Mouse (Mus musculus): ENCODE data around the gene Selenoo.

- no peak for TF ChIP-seq CTCF (IDR thresholded peaks at IDR 0.05; ENCODE audit: low read depth, low read length)
- no peak for TF ChIP-seq POLR2A (IDR thresholded peaks at IDR 0.05; ENCODE audit: extremely low read depth, insufficient read depth, low read length)
These were observed 12.6 kb upstream of the Selenoo start for GRCm38 (mm10) chr15:89076156-89076731.

Data from liver, adult 2 months (tissue).